Mouse (Mus musculus) embryo, embryonic 10.5 days (tissue): ENCODE results near the gene Ephb4.
A peak's percentile ranks its signal among the peaks of the same experiment; 100 is the strongest.

Experiments
- DNase-seq: peaks from one replicate; pipeline ENCODE4 v3.0.0-alpha.2; 2015; ENCODE audit warnings: low spot score

The Ephb4 gene

GRCm38 (mm10) chr5:137335066-137335465 is 14.8 kb upstream of the Ephb4 start:
- DNase-seq, result no peak

GRCm38 (mm10) chr5:137337190-137337589 is 12.7 kb upstream of the Ephb4 start:
- DNase-seq, result no peak

- DNase-seq, result peak; percentile 94
These were observed 11.7 kb upstream of the Ephb4 start for GRCm38 (mm10) chr5:137338256-137338655.

- peak; percentile 64 for DNase-seq
These were observed 11.1 kb upstream of the Ephb4 start for GRCm38 (mm10) chr5:137338663-137339289.

- DNase-seq, result peak; percentile 52
These were observed 10.5 kb upstream of the Ephb4 start for GRCm38 (mm10) chr5:137339290-137339979.

- DNase-seq, result no peak
These were observed 9.7 kb upstream of the Ephb4 start for GRCm38 (mm10) chr5:137340222-137340621.

GRCm38 (mm10) chr5:137342407-137343012 is 7.4 kb upstream of the Ephb4 start:
- no peak for DNase-seq

GRCm38 (mm10) chr5:137343412-137343811 is 6.5 kb upstream of the Ephb4 start:
- DNase-seq, result no peak

- DNase-seq, result no peak
These were observed 6.0 kb upstream of the Ephb4 start for GRCm38 (mm10) chr5:137343869-137344268.

- no peak for DNase-seq
These were observed 4.1 kb upstream of the Ephb4 start for GRCm38 (mm10) chr5:137345821-137346220.

- DNase-seq, result no peak
These were observed 3.5 kb upstream of the Ephb4 start for GRCm38 (mm10) chr5:137346388-137346787.

- DNase-seq, result no peak
These were observed 2.9 kb upstream of the Ephb4 start for GRCm38 (mm10) chr5:137346983-137347382.

GRCm38 (mm10) chr5:137347856-137348255 is 2.1 kb upstream of the Ephb4 start:
- peak; percentile 33 for DNase-seq

- peak; percentile 74 for DNase-seq
These were observed 1.2 kb upstream of the Ephb4 start for GRCm38 (mm10) chr5:137348482-137349383.

GRCm38 (mm10) chr5:137350205-137351057 is 522 bp downstream of the Ephb4 start:
- DNase-seq, result peak; percentile 54

GRCm38 (mm10) chr5:137351058-137351380 is 1.1 kb downstream of the Ephb4 start:
- DNase-seq, result peak; percentile 54

- no peak for DNase-seq
These were observed 1.5 kb downstream of the Ephb4 start for GRCm38 (mm10) chr5:137351394-137351793.

- no peak for DNase-seq
These were observed 2.4 kb downstream of the Ephb4 start for GRCm38 (mm10) chr5:137352011-137352975.

GRCm38 (mm10) chr5:137354091-137354490 is 4.2 kb downstream of the Ephb4 start:
- no peak for DNase-seq

GRCm38 (mm10) chr5:137358382-137358781 is 8.5 kb downstream of the Ephb4 start:
- peak; percentile 45 for DNase-seq
